Mouse (Mus musculus): ENCODE data around the gene Hist1h3a.

DNA sequence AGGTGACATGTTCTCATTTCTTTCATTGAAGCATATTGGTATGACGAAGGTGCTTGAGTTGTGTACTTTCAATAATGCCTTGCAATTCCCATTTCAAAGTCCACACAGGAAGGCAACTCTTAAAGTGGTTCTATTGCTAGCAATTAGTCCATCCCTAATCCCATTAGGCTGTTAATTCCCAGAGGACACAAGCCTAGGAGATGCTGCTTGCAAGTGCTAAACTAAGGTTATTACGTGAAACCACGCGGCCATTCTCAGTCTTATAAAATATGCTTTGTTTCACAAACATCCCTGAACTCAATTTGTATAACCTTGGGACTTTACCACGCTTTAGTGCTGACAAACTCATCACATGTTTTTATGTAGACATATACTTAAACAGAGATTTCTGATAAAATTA is 25.1 kb downstream of the Hist1h3a start:
- no peak for TF ChIP-seq CTCF (IDR thresholded peaks at IDR 0.05; ENCODE audit: borderline replicate concordance, extremely low read depth, insufficient read depth, insufficient read length)
- TF ChIP-seq POLR2A (IDR thresholded peaks at IDR 0.05; ENCODE audit: borderline replicate concordance, extremely low read depth, insufficient read depth, insufficient read length, poor library complexity, severe bottlenecking): no peak

All from brain, embryonic 14.5 days (tissue).